ENCODE assay signal across 8 mouse cellular contexts in the genomic region with DNA sequence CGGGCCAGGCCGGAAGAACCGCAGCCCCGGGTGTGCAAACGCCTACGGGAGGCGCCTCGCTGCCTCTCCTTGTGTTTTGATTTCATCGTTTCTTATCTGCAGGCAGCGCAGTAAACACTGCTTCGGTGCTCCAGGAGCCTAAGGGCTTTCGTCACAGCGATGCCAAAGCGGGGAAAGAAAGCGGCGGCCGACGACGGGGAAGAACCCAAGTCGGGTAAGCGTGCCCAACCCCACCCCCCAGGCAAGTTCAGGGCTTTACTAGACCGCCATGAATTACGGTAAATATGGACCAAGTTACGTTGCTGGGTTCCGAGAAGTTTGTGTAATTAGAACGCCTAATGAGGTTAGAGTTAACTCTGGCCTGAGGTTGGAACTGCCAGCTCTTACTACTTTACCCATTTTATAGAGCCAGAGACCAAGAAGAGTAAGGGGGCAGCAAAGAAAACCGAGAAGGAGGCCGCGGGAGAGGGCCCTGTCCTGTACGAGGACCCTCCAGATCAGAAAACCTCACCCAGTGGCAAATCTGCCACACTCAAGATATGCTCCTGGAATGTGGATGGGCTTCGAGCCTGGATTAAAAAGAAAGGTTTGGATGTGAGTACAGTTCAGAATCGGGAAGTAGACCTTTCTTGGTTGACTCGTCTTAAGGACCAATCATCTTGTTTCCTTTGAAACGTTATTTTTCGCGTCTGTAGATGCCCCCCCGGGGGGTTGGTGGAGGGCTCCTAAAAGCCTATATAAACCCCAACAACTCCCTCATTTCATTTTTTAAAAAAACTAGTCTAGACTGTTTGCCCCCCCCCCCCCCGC. TPM values are rescaled to one million over a fixed set of nuclear protein-coding genes. Genes with fewer than 3 reads are reported as not detected.
A peak's percentile ranks its signal among the peaks of the same experiment; 100 is the strongest.
DNase-seq lines count a peak whose midpoint lies in the region; ATAC-seq and TF ChIP-seq lines count a peak whose summit lies in the region.

No protein-coding gene starts in this region.

- WGBS in lung, embryonic 14.5 days, result 1% methylated on average over 38 of the region's 38 CpGs
- 2% methylated on average over 38 of the region's 38 CpGs for WGBS in hindbrain, embryonic 13.5 days
- 3% methylated on average over 38 of the region's 38 CpGs for WGBS in midbrain, embryonic 11.5 days

- H3K4me2 ChIP-seq in lung, embryonic 14.5 days, result peak overlapping the region; percentile 59
- H3K4me2 ChIP-seq in hindbrain, embryonic 13.5 days, result peak overlapping the region; percentile 83
- peak overlapping the region; percentile 73 for H3K4me2 ChIP-seq in midbrain, embryonic 11.5 days

- peak; percentile 39 for DNase-seq in lung, embryonic 14.5 days
- no peak for DNase-seq in lung, postnatal 36 days
- peak; percentile 43 for DNase-seq in embryo, embryonic 10.5 days (ENCODE audit: low spot score)
- no peak for DNase-seq in midbrain, embryonic 11.5 days (ENCODE audit: low spot score, missing footprints)
- no peak for DNase-seq in right cerebral cortex, postnatal 36 days (ENCODE audit: low spot score in 2 of 2)
- no peak for DNase-seq in right cerebral cortex, postnatal 4 days
- DNase-seq in spleen, adult 12 weeks (ENCODE audit: low spot score), result no peak

- TF ChIP-seq CTCF in lung, embryonic 14.5 days (IDR thresholded peaks at IDR 0.05; ENCODE audit: low read depth), result no peak

- peak overlapping the region; percentile 85 for H3K9ac ChIP-seq in lung, embryonic 14.5 days
- H3K9ac ChIP-seq in hindbrain, embryonic 13.5 days, result peak overlapping the region; percentile 84
- H3K9ac ChIP-seq in midbrain, embryonic 11.5 days (ENCODE audit: low read length), result peak overlapping the region; percentile 95

- no peaks in the 10 kb centered on the region for H3K9me3 ChIP-seq in lung, embryonic 14.5 days (ENCODE audit: low read depth, low read length)
- no peaks in the 10 kb centered on the region for H3K9me3 ChIP-seq in hindbrain, embryonic 13.5 days
- H3K9me3 ChIP-seq in midbrain, embryonic 11.5 days (ENCODE audit: control insufficient read depth, low read length), result no peaks in the 10 kb centered on the region

- no peaks in the 10 kb centered on the region for H3K4me1 ChIP-seq in lung, embryonic 14.5 days (ENCODE audit: insufficient read depth)
- peaks cover 53% of the 10 kb centered on the region for H3K4me1 ChIP-seq in hindbrain, embryonic 13.5 days (replicated peaks)
- peaks cover 20% of the 10 kb centered on the region for H3K4me1 ChIP-seq in midbrain, embryonic 11.5 days (ENCODE audit: control insufficient read depth, insufficient read depth, low read length)

- H3K27ac ChIP-seq in lung, embryonic 14.5 days (ENCODE audit: low read depth), result peak overlapping the region; percentile 93
- peak overlapping the region; percentile 88 for H3K27ac ChIP-seq in hindbrain, embryonic 13.5 days
- H3K27ac ChIP-seq in midbrain, embryonic 11.5 days (ENCODE audit: low read depth, low read length), result peak overlapping the region; percentile 81

- H3K27me3 ChIP-seq in lung, embryonic 14.5 days (ENCODE audit: insufficient read depth, low read length), result no peaks in the 10 kb centered on the region
- no peaks in the 10 kb centered on the region for H3K27me3 ChIP-seq in hindbrain, embryonic 13.5 days
- no peaks in the 10 kb centered on the region for H3K27me3 ChIP-seq in midbrain, embryonic 11.5 days (ENCODE audit: control insufficient read depth, insufficient read depth, low read length)

- peak; percentile 18 for ATAC-seq in lung, embryonic 14.5 days (ENCODE audit: insufficient read depth)
- ATAC-seq in hindbrain, embryonic 13.5 days (ENCODE audit: low FRiP score), result peak; percentile 69
- ATAC-seq in midbrain, embryonic 11.5 days (ENCODE audit: low FRiP score), result no peak

- H3K4me3 ChIP-seq in lung, embryonic 14.5 days (ENCODE audit: low read depth, low read length), result peak overlapping the region; percentile 82
- H3K4me3 ChIP-seq in hindbrain, embryonic 13.5 days, result peak overlapping the region; percentile 69
- H3K4me3 ChIP-seq in midbrain, embryonic 11.5 days (ENCODE audit: low read depth, low read length), result peak overlapping the region; percentile 81

- peaks cover 41% of the 10 kb centered on the region for H3K36me3 ChIP-seq in lung, embryonic 14.5 days (ENCODE audit: insufficient read depth)
- H3K36me3 ChIP-seq in hindbrain, embryonic 13.5 days, result peaks cover 33% of the 10 kb centered on the region
- peaks cover 8% of the 10 kb centered on the region; the same call in 1 of the 2 replicates for H3K36me3 ChIP-seq in midbrain, embryonic 11.5 days (ENCODE audit: control insufficient read depth, insufficient read depth, low read length)

RNA-seq across cellular contexts. Expression of a gene that starts 0.5 kb away (rescaled TPM):
- 272 and 273 TPM in 2 replicates for polyA plus RNA-seq in lung, embryonic 14.5 days (2014; fragmentation: Nextera tagmentation; extraction: Ambion mirVana)
- polyA plus RNA-seq in hindbrain, embryonic 13.5 days (2015; fragmentation: Nextera tagmentation; extraction: Ambion mirVana), result 225 and 228 TPM in 2 replicates
- 401 and 413 TPM in 2 replicates for polyA plus RNA-seq in midbrain, embryonic 11.5 days (2014; fragmentation: Nextera tagmentation; extraction: Ambion mirVana)

RNA-seq across cellular contexts. Expression of a gene that starts 0.6 kb away (rescaled TPM):
- 164 and 183 TPM in 2 replicates for polyA plus RNA-seq in lung, embryonic 14.5 days (2014; fragmentation: Nextera tagmentation; extraction: Ambion mirVana)
- polyA plus RNA-seq in hindbrain, embryonic 13.5 days (2015; fragmentation: Nextera tagmentation; extraction: Ambion mirVana), result 116 and 119 TPM in 2 replicates
- polyA plus RNA-seq in midbrain, embryonic 11.5 days (2014; fragmentation: Nextera tagmentation; extraction: Ambion mirVana), result 157 and 165 TPM in 2 replicates

RNA-seq across cellular contexts. Expression of a gene that starts 5.3 kb away (rescaled TPM):
- polyA plus RNA-seq in lung, embryonic 14.5 days (2014; fragmentation: Nextera tagmentation; extraction: Ambion mirVana), result 45.6 and 47.1 TPM in 2 replicates
- 79.0 and 87.9 TPM in 2 replicates for polyA plus RNA-seq in hindbrain, embryonic 13.5 days (2015; fragmentation: Nextera tagmentation; extraction: Ambion mirVana)
- 48.4 and 59.0 TPM in 2 replicates for polyA plus RNA-seq in midbrain, embryonic 11.5 days (2014; fragmentation: Nextera tagmentation; extraction: Ambion mirVana)

RNA-seq across cellular contexts. Expression of a gene that starts 5.6 kb away (rescaled TPM):
- 64.4 and 67.0 TPM in 2 replicates for polyA plus RNA-seq in lung, embryonic 14.5 days (2014; fragmentation: Nextera tagmentation; extraction: Ambion mirVana)
- polyA plus RNA-seq in hindbrain, embryonic 13.5 days (2015; fragmentation: Nextera tagmentation; extraction: Ambion mirVana), result 24.9 and 27.0 TPM in 2 replicates
- polyA plus RNA-seq in midbrain, embryonic 11.5 days (2014; fragmentation: Nextera tagmentation; extraction: Ambion mirVana), result 73.6 and 76.3 TPM in 2 replicates

RNA-seq across cellular contexts. Expression of a gene that starts 19.0 kb away (rescaled TPM):
- polyA plus RNA-seq in lung, embryonic 14.5 days (2014; fragmentation: Nextera tagmentation; extraction: Ambion mirVana), result not detected in 2 replicates
- not detected in 2 replicates for polyA plus RNA-seq in hindbrain, embryonic 13.5 days (2015; fragmentation: Nextera tagmentation; extraction: Ambion mirVana)
- not detected in 2 replicates for polyA plus RNA-seq in midbrain, embryonic 11.5 days (2014; fragmentation: Nextera tagmentation; extraction: Ambion mirVana)

Comparison
In these comparisons a context has a peak if more than half of its experiments do, and no peak if none do; other contexts are left out.
1. DNase-seq: peak in lung, embryonic 14.5 days (single experiment) and embryo, embryonic 10.5 days (single experiment); none in lung, postnatal 36 days (single experiment), midbrain, embryonic 11.5 days (single experiment), right cerebral cortex, postnatal 36 days (0 of 2), right cerebral cortex, postnatal 4 days (single experiment) and spleen, adult 12 weeks (single experiment).
2. Peak in every context shown above with its lines, with median percentiles within 50 percentile points of each other: H3K27ac ChIP-seq, H3K4me2 ChIP-seq, H3K4me3 ChIP-seq and H3K9ac ChIP-seq.